Mouse (Mus musculus) testis, adult 2 months (tissue): ENCODE results near the gene Fa2h.

ENCODE experiments used
- CTCF ChIP-seq: fragments of 200-500 bp; IDR thresholded peaks from 2 replicates; pipeline ENCODE4 v1.5.1; 2012; ENCODE audit warnings: low read depth, mild to moderate bottlenecking, inconsistent platforms, low read length, moderate library complexity; ENCODE audit not compliant: control insufficient read depth, insufficient read depth, insufficient replicate concordance
- POLR2A ChIP-seq: fragments of 200-500 bp; IDR thresholded peaks from 2 replicates; pipeline ENCODE4 v1.6.1; 2012; ENCODE audit warnings: low read depth, mild to moderate bottlenecking, inconsistent platforms, low read length, moderate library complexity; ENCODE audit not compliant: control insufficient read depth

DNA sequence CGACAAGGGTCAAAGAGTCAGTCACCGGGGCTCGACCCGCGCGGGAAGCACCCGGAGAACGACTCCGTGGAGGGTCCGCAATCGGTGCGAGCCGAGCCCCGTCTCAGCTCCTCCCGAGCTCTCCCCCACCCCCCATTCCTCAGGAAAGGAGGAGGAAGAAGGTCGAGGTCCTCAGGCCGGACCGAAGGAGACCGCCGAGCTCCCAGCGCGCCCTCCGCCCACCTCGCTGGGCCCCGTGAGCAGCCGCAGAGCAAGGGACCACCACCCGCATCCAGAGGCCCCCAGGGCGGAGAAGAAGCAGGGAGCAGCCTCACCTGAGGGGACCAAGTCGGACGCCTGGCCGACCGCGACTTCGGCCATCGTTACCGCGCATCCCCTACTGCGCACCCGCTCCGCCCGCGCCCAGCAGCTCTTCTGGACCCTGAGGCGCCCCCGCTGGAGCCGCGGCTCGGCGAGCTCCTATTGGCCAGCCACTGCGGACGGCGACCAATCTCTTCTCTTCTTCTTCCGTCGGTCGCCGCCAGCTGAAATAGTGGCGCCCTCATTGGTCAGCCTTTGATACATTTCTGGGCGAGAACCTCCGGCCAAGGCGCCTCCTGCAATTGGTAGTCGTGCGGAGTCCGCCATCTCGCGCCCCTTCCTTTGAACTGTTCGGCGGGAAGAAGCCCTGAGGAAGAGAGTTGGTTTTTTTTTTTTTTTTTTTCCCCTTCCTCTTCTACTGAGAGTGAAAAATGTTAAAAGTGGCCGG lies 93.6 kb downstream of the Fa2h start, which contains the start of gene Rfwd3:
- TF ChIP-seq CTCF (no peak), POLR2A (peak; percentile 93)
